Mouse (Mus musculus) intestine, postnatal 0 days (tissue): ENCODE results near the gene Gm14085. TPM values are rescaled to one million over a fixed set of nuclear protein-coding genes. Genes with fewer than 3 reads are reported as not detected.
"Not testable (repeated sequence)": the region's sequence is repeated elsewhere in the genome, so short reads cannot be mapped to it uniquely, and the experiment has no call there.

Experiments used
- ATAC-seq: fragments of 200-750 bp; cut with Nextera tagmentation; 2 replicates; pipeline ENCODE4 v1.8.0; 2017; ENCODE audit warnings: mild to moderate bottlenecking, moderate TSS enrichment, moderate library complexity
- H3K27ac ChIP-seq: fragments of 300-500 bp; sonication (generic); 2 replicates; pipeline ENCODE4 v1.5.1; 2014; ENCODE audit warnings: mild to moderate bottlenecking, low read depth, low read length, moderate library complexity
- H3K27me3 ChIP-seq: fragments of 300-500 bp; sonication (generic); replicated peaks from 2 replicates; pipeline ENCODE4 v1.6.1; 2014; ENCODE audit warnings: low read length, mixed read lengths; ENCODE audit not compliant: control insufficient read depth, insufficient read depth
- H3K36me3 ChIP-seq: fragments of 300-500 bp; sonication (generic); 2 replicates; pipeline ENCODE4 v1.6.1; 2014; ENCODE audit warnings: mild to moderate bottlenecking, moderate library complexity; ENCODE audit not compliant: control insufficient read depth, insufficient read depth
- H3K4me1 ChIP-seq: fragments of 300-500 bp; sonication (generic); replicated peaks from 2 replicates; pipeline ENCODE4 v1.6.1; 2014; ENCODE audit warnings: antibody characterized with exemption, low read length, mixed read lengths; ENCODE audit not compliant: control insufficient read depth, insufficient read depth
- H3K4me2 ChIP-seq: fragments of 300-500 bp; sonication (generic); replicated peaks from 2 replicates; pipeline ENCODE4 v1.6.1; 2014; ENCODE audit warnings: low read depth, mild to moderate bottlenecking, moderate library complexity
- H3K4me3 ChIP-seq: fragments of 300-500 bp; sonication (generic); 2 replicates; pipeline ENCODE4 v1.5.1; 2014; ENCODE audit warnings: low read depth, low read length
- H3K9ac ChIP-seq: fragments of 300-500 bp; sonication (generic); 2 replicates; pipeline ENCODE4 v1.6.1; 2014; ENCODE audit warnings: mild to moderate bottlenecking, low read depth, low read length
- H3K9me3 ChIP-seq: fragments of 300-500 bp; sonication (generic); 2 replicates; pipeline ENCODE4 v1.6.1; 2016; ENCODE audit warnings: mixed run types; ENCODE audit not compliant: control insufficient read depth
- CTCF ChIP-seq: sonication (generic); IDR thresholded peaks from 2 replicates; pipeline ENCODE4 v1.5.1; 2016; ENCODE audit warnings: low read depth, mild to moderate bottlenecking, control low read depth, antibody characterized with exemption, moderate library complexity
- WGBS: fragments of 180-500 bp; shearing (Covaris S2); extraction: QIAGEN DNeasy Blood & Tissue Kit; methylation state at CpG from one replicate; pipeline ENCODE4 v1.1.7; 2014; 5-methylcytosine and 5-hydroxymethylcytosine counted together
- polyA plus RNA-seq: library from polyadenylated mRNA; unstranded; fragments of >200 nt; fragmentation: Nextera tagmentation; extraction: Ambion mirVana; gene quantifications from 2 replicates; pipeline ENCODE4 v1.2.1, GENCODE M21; 2015

Gm14085 gene
- polyA plus RNA-seq, 1 experiment from 2014 or later, result 0.12 TPM

DNA sequence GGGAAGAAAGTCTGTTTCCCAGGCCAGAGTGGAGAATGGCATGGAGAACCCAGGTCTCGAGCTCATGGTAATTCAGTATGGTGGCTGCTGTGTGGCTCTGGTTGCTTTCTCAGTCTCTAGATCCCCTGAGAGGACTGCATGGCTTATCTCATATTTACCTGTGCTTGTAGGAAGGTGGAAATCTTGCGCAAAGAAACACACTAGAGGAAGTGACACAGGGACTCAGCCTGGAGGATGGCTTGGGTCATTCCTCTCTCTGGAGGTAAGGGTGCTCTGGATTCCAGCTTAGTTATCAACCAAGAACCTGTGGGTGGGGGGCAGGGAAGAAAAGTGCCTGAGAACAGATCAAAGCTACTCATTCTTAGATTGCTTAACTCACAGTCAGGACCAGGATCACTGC, 1.9 kb downstream of the Gm14085 start:
- TF ChIP-seq CTCF, result no peak
- no peak for ATAC-seq
- Histone ChIP-seq H3K9ac (no peak overlapping the region), H3K9me3 (no peaks in the 10 kb centered on the region), H3K27me3 (no peaks in the 10 kb centered on the region), H3K4me2 (no peak overlapping the region), H3K4me3 (no peak overlapping the region), H3K4me1 (no peaks in the 10 kb centered on the region), H3K27ac (no peak overlapping the region), H3K36me3 (no peaks in the 10 kb centered on the region)
- 48% methylated on average over 2 of the region's 2 CpGs for WGBS

DNA sequence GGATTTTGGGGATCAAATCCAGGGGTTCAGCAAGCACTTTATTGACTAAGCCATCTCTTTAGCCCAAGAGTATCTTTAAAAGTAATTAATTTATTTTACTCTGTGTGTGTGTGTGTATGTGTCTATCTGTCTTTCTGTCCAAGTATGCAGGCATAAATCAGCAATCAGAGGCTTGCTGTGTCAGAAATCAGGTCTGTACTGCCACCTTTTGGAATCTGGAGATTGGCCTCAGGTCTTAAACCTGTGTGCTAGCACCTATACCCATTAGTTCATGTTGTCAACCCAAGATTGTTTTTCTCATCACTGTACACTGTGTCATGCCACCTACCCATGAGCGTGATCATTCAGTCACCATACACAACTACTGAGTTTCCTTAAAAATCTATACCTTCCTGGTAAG, 45.0 kb downstream of the Gm14085 start:
- 89% methylated on average over 1 of the region's 1 CpGs for WGBS
- H3K9ac ChIP-seq, H3K4me3 ChIP-seq, ATAC-seq, H3K36me3 ChIP-seq, H3K27ac ChIP-seq, H3K4me1 ChIP-seq, H3K4me2 ChIP-seq, H3K27me3 ChIP-seq, H3K9me3 ChIP-seq: not testable (repeated sequence)
- peak; percentile 43; the same call in 1 of the 2 replicates for TF ChIP-seq CTCF

DNA sequence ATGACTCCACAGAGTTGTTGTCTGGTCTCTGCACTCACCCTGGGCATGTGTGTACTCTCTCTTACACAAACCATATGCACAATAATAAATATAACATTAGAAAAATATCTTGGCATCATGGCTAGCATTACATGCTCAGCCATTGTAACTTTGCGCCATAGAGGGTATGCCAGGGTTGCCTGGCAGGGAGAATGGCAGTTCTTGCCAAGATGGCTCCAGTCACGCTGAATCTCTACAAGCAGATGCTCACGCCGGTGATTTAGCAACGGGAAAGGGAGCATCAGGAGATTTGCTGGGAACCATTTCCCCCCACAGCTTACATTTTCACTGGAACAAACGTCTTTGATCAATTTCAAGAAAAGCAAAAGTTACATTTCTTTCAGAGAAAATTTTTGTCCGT, 46.5 kb downstream of the Gm14085 start:
- no peak for TF ChIP-seq CTCF

DNA sequence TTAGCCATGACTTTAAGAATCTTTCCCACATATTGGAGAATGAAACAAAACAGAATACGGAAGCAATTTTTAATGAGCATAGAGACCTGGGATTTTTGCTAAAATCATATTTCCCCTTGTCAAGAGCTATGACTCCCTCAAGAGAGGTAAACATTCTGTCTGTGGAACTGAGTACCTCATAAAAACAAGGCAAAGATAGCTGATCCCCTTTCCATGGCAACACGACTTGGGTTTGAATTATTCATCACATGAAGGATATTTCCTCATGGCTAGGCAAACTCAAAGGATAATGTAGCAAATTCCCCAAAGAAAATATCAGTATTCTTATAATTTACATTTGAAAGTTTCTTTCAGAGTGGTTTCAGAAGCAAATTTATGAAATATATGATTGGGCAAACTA, 47.0 kb downstream of the Gm14085 start:
- TF ChIP-seq CTCF, result no peak
- no peak overlapping the region for H3K4me2 ChIP-seq
- no peak overlapping the region for H3K27ac ChIP-seq
- WGBS, result 81% methylated on average over 2 of the region's 2 CpGs
- no peak overlapping the region for H3K9ac ChIP-seq
- H3K27me3 ChIP-seq, result no peaks in the 10 kb centered on the region
- no peaks in the 10 kb centered on the region for H3K9me3 ChIP-seq
- no peaks in the 10 kb centered on the region for H3K4me1 ChIP-seq
- ATAC-seq, result no peak
- no peaks in the 10 kb centered on the region for H3K36me3 ChIP-seq
- H3K4me3 ChIP-seq, result no peak overlapping the region

More for the DNA sequence above, 46.5 kb downstream of the Gm14085 start:
- no peak for ATAC-seq
- Histone ChIP-seq H3K4me1 (no peaks in the 10 kb centered on the region), H3K4me3 (no peak overlapping the region), H3K4me2 (no peak overlapping the region), H3K27ac (no peak overlapping the region), H3K27me3 (no peaks in the 10 kb centered on the region), H3K36me3 (no peaks in the 10 kb centered on the region), H3K9me3 (no peaks in the 10 kb centered on the region), H3K9ac (no peak overlapping the region)
- 84% methylated on average over 7 of the region's 7 CpGs for WGBS

DNA sequence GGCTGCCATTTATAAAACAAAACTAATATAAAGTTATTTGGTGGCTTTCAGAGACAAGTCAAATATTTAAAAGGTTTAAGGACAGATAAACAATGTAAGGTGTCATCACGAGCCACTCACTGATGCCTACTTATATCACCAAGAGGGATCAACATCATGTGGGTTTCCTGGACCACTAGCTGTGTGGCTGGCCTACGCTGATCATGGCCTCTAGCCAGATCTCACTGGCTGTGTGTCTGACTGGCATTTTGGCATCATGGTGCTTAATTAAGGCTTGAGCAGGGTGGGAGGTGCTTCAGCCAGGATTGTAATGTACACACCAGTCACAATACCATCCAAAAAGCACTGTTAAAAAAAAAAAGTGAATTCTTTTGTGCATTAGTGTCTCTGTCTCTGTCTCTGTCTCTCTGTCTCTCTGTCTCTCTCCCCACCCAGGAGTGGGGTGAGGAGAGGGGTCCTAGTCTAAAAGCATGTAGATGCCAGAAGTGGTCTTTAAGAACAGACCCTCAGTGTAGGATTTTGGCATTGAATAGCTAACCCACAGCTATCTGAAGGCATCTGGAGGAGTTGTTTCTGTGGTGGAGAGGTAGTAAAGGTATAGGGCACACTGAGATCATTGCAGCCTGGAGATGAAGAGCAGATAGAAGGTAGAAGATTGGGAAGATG, 47.5 kb downstream of the Gm14085 start:
- Histone ChIP-seq H3K4me1 (no peaks in the 10 kb centered on the region), H3K4me2 (no peak overlapping the region), H3K36me3 (no peaks in the 10 kb centered on the region), H3K27me3 (no peaks in the 10 kb centered on the region), H3K4me3 (no peak overlapping the region), H3K9me3 (no peaks in the 10 kb centered on the region), H3K9ac (no peak overlapping the region; the same call in 1 of the 2 replicates), H3K27ac (no peak overlapping the region)
- no peak for TF ChIP-seq CTCF
- WGBS, result 67% methylated on average over 2 of the region's 2 CpGs
- no peak for ATAC-seq

DNA sequence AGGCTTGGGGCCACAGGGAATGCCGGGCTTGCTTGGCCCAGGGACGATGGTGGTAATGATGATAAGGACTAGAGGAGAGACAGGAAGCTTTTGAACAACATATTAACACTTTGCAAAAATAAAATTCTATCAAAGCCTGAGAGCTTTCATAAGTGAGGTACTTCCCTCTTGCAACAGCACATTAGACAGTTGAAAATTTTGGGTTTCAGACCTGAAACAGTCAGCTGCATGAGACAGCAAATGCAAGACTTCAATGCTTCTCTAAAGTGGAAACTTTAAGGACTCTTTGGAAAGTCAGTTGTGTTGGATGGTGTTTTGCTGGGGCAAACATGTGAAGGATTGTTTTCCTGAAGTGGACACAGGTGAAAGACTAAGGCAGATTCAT, 48.1 kb downstream of the Gm14085 start:
- Histone ChIP-seq H3K9me3 (no peaks in the 10 kb centered on the region), H3K36me3 (no peaks in the 10 kb centered on the region), H3K9ac (no peak overlapping the region), H3K27ac (no peak overlapping the region), H3K27me3 (no peaks in the 10 kb centered on the region), H3K4me2 (no peak overlapping the region), H3K4me1 (no peaks in the 10 kb centered on the region), H3K4me3 (no peak overlapping the region)
- ATAC-seq, result no peak
- no peak for TF ChIP-seq CTCF
- WGBS, result 87% methylated on average over 2 of the region's 2 CpGs

DNA sequence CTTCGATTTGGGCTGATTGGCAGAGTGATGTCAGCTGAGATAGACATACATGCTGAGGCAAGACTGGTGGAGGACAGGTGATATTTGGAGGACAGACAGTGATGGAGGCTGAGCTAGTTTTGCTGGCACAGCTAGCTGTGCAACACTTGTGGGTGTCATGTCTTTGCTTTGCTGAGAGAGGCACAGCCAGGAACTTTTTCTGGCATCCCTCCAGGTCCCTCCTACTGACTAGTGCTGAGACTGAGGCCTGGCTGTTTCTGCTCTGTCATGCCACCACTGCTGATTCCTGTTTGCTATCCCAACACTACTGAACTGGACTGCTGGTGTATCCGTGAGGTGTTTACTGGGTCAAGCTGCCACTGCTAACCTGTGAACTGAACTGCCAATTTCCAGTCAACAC, 48.6 kb downstream of the Gm14085 start:
- no peak overlapping the region for H3K4me2 ChIP-seq
- H3K27me3 ChIP-seq, result no peaks in the 10 kb centered on the region
- TF ChIP-seq CTCF, result no peak
- WGBS, result 84% methylated on average over 2 of the region's 2 CpGs
- no peak for ATAC-seq
- no peaks in the 10 kb centered on the region for H3K36me3 ChIP-seq
- no peak overlapping the region for H3K9ac ChIP-seq
- H3K27ac ChIP-seq, result no peak overlapping the region
- H3K4me1 ChIP-seq, result no peaks in the 10 kb centered on the region
- H3K9me3 ChIP-seq, result no peaks in the 10 kb centered on the region
- no peak overlapping the region for H3K4me3 ChIP-seq
